Mouse (Mus musculus) kidney, postnatal 10 days (tissue): ENCODE measurements at regions not wholly inside any gene's neighbourhood (a gene's known extent, or its start where the extent isn't known, plus 50 kb on each side); places are given as distances from the start of the nearest gene placed in this dataset.
A peak's percentile ranks its signal among the peaks of the same experiment; 100 is the strongest.
"Not testable (repeated sequence)": the region's sequence is repeated elsewhere in the genome, so short reads cannot be mapped to it uniquely, and the experiment has no call there.

ENCODE experiments used
- DNase-seq: peaks from one replicate; pipeline ENCODE4 v3.0.0; 2021; ENCODE audit warnings: mixed read lengths

GRCm38 (mm10) chr14:53683361-53684015, 570.4 kb downstream of the Dad1 start:
- DNase-seq = not testable (repeated sequence)

- DNase-seq = not testable (repeated sequence)
These were observed 571.2 kb downstream of the Dad1 start for GRCm38 (mm10) chr14:53682679-53683078.

GRCm38 (mm10) chr14:53681320-53681719, 572.6 kb downstream of the Dad1 start:
- not testable (repeated sequence) for DNase-seq

GRCm38 (mm10) chr14:53665681-53666080, 588.2 kb downstream of the Dad1 start:
- peak; percentile 33 for DNase-seq

GRCm38 (mm10) chr14:53662700-53663355, 591.1 kb downstream of the Dad1 start:
- DNase-seq = not testable (repeated sequence)

- not testable (repeated sequence) for DNase-seq
These were observed 599.2 kb downstream of the Dad1 start for GRCm38 (mm10) chr14:53654669-53655068.

GRCm38 (mm10) chr14:53651061-53651460, 602.8 kb downstream of the Dad1 start:
- not testable (repeated sequence) for DNase-seq

- DNase-seq = not testable (repeated sequence)
These were observed 604.7 kb downstream of the Dad1 start for GRCm38 (mm10) chr14:53649189-53649588.

GRCm38 (mm10) chr14:53640441-53640840, 613.5 kb downstream of the Dad1 start:
- not testable (repeated sequence) for DNase-seq

- DNase-seq = peak; percentile 15
These were observed 616.2 kb downstream of the Dad1 start for GRCm38 (mm10) chr14:53637664-53638063.

- not testable (repeated sequence) for DNase-seq
These were observed 618.7 kb downstream of the Dad1 start for GRCm38 (mm10) chr14:53635206-53635605.

- not testable (repeated sequence) for DNase-seq
These were observed 619.5 kb downstream of the Dad1 start for GRCm38 (mm10) chr14:53634320-53634979.

- not testable (repeated sequence) for DNase-seq
These were observed 620.2 kb downstream of the Dad1 start for GRCm38 (mm10) chr14:53633743-53634142.

GRCm38 (mm10) chr14:53621376-53621775, 632.5 kb downstream of the Dad1 start:
- not testable (repeated sequence) for DNase-seq

- not testable (repeated sequence) for DNase-seq
These were observed 637.8 kb downstream of the Dad1 start for GRCm38 (mm10) chr14:53616061-53616460.

GRCm38 (mm10) chr14:53614341-53614740, 639.6 kb downstream of the Dad1 start:
- DNase-seq = peak; percentile 9

- not testable (repeated sequence) for DNase-seq
These were observed 654.6 kb downstream of the Dad1 start for GRCm38 (mm10) chr14:53599299-53599698.

GRCm38 (mm10) chr14:53597287-53597686, 656.6 kb downstream of the Dad1 start:
- DNase-seq = not testable (repeated sequence)

- DNase-seq = peak; percentile 4
These were observed 663.3 kb downstream of the Dad1 start for GRCm38 (mm10) chr14:53590601-53591000.

GRCm38 (mm10) chr14:53582528-53582927, 671.4 kb downstream of the Dad1 start:
- not testable (repeated sequence) for DNase-seq

GRCm38 (mm10) chr14:53581734-53582133, 672.2 kb downstream of the Dad1 start:
- DNase-seq = not testable (repeated sequence)

GRCm38 (mm10) chr14:53576927-53577326, 677.0 kb downstream of the Dad1 start:
- DNase-seq = not testable (repeated sequence)

- not testable (repeated sequence) for DNase-seq
These were observed 681.2 kb downstream of the Dad1 start for GRCm38 (mm10) chr14:53572701-53573100.

GRCm38 (mm10) chr14:53562606-53563005, 691.3 kb downstream of the Dad1 start:
- no peak for DNase-seq
